Mouse (Mus musculus): ENCODE measurements around the gene Catsper3. TPM values are rescaled to one million over a fixed set of nuclear protein-coding genes. Genes with fewer than 3 reads are reported as not detected.

Catsper3 gene
- polyA plus RNA-seq, 1 experiment from 2014 or later: not detected

GRCm38 (mm10) chr13:55813490-55814016 lies 29.2 kb downstream of the Catsper3 start:
- Histone ChIP-seq H3K4me3 (ENCODE audit: low read depth, low read length) (no peak overlapping the region), H3K27me3 (ENCODE audit: control insufficient read depth, insufficient read depth, low read length) (no peaks in the 10 kb centered on the region), H3K9me3 (replicated peaks; ENCODE audit: control insufficient read depth, low read length) (no peaks in the 10 kb centered on the region), H3K9ac (replicated peaks; ENCODE audit: low read length) (no peak overlapping the region), H3K27ac (replicated peaks; ENCODE audit: low read depth, low read length) (no peak overlapping the region), H3K36me3 (replicated peaks; ENCODE audit: control insufficient read depth, insufficient read depth, low read depth, low read length) (no peaks in the 10 kb centered on the region), H3K4me1 (ENCODE audit: control insufficient read depth, insufficient read depth, low read length) (no peaks in the 10 kb centered on the region), H3K4me2 (ENCODE audit: low read depth, low read length) (no peak overlapping the region)
- ATAC-seq (replicated peaks; ENCODE audit: insufficient number of reproducible peaks, low FRiP score, low TSS enrichment, low read depth): no peak
- 51% methylated on average over 5 of the region's 5 CpGs for WGBS
- DNase-seq (ENCODE audit: low spot score): no peak

DNA sequence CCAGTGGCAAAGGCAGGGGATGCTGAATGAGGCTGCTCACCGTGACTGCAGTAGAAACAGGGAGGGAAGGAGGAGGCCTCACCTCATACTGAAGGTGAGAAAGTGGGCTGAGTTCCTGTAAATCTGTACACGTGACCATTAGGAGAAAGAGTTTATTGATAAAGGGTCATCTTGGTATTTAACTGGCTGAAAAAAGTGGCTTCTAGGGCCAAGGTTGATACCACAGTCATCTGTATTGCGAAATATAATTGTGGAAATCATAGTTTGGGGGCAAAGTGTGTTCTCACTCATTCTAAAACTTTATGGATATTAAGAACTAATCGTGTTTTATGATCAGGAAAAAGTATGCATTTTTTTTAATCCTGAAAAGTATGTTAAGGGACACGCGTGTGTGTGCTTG lies 30.5 kb downstream of the Catsper3 start:
- 82% methylated on average over 6 of the region's 6 CpGs for WGBS
- no peak overlapping the region for H3K4me2 ChIP-seq (ENCODE audit: low read depth, low read length)

DNA sequence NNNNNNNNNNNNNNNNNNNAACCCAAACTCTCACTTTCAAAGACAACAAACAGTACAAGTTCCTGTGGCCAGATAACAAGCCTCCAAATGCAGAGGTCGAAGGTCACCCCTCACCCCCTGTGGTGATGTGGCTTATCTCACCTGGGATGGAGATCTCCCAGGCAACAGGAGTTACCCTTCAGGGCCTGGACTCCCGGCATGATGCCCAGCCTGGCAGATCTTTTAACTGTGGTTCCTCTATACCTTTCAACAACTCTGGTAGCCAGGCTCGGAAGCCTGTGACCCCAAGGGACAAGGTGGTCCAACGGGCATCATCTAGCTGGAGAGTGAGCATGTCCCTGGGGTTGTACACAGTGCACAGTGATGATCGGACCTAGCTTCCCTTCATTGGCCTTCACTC lies 38.1 kb downstream of the Catsper3 start:
- Histone ChIP-seq H3K9ac (replicated peaks; ENCODE audit: low read length) (no peak overlapping the region), H3K4me3 (ENCODE audit: low read depth, low read length) (no peak overlapping the region), H3K27me3 (ENCODE audit: control insufficient read depth, insufficient read depth, low read length) (peaks cover 20% of the 10 kb centered on the region), H3K9me3 (replicated peaks; ENCODE audit: control insufficient read depth, low read length) (no peaks in the 10 kb centered on the region), H3K27ac (replicated peaks; ENCODE audit: low read depth, low read length) (no peak overlapping the region), H3K36me3 (replicated peaks; ENCODE audit: control insufficient read depth, insufficient read depth, low read depth, low read length) (no peaks in the 10 kb centered on the region), H3K4me1 (ENCODE audit: control insufficient read depth, insufficient read depth, low read length) (no peaks in the 10 kb centered on the region), H3K4me2 (ENCODE audit: low read depth, low read length) (no peak overlapping the region)
- 54% methylated on average over 5 of the region's 5 CpGs for WGBS
- DNase-seq (ENCODE audit: low spot score) (no peak), ATAC-seq (replicated peaks; ENCODE audit: insufficient number of reproducible peaks, low FRiP score, low TSS enrichment, low read depth) (no peak)

More for the DNA sequence above, 30.5 kb downstream of the Catsper3 start:
- Histone ChIP-seq H3K9me3 (replicated peaks; ENCODE audit: control insufficient read depth, low read length) (no peaks in the 10 kb centered on the region), H3K9ac (replicated peaks; ENCODE audit: low read length) (no peak overlapping the region), H3K36me3 (replicated peaks; ENCODE audit: control insufficient read depth, insufficient read depth, low read depth, low read length) (no peaks in the 10 kb centered on the region), H3K4me3 (ENCODE audit: low read depth, low read length) (no peak overlapping the region), H3K27ac (replicated peaks; ENCODE audit: low read depth, low read length) (no peak overlapping the region), H3K27me3 (ENCODE audit: control insufficient read depth, insufficient read depth, low read length) (no peaks in the 10 kb centered on the region), H3K4me1 (ENCODE audit: control insufficient read depth, insufficient read depth, low read length) (no peaks in the 10 kb centered on the region)
- ATAC-seq (replicated peaks; ENCODE audit: insufficient number of reproducible peaks, low FRiP score, low TSS enrichment, low read depth) (no peak), DNase-seq (ENCODE audit: low spot score) (no peak)

DNA sequence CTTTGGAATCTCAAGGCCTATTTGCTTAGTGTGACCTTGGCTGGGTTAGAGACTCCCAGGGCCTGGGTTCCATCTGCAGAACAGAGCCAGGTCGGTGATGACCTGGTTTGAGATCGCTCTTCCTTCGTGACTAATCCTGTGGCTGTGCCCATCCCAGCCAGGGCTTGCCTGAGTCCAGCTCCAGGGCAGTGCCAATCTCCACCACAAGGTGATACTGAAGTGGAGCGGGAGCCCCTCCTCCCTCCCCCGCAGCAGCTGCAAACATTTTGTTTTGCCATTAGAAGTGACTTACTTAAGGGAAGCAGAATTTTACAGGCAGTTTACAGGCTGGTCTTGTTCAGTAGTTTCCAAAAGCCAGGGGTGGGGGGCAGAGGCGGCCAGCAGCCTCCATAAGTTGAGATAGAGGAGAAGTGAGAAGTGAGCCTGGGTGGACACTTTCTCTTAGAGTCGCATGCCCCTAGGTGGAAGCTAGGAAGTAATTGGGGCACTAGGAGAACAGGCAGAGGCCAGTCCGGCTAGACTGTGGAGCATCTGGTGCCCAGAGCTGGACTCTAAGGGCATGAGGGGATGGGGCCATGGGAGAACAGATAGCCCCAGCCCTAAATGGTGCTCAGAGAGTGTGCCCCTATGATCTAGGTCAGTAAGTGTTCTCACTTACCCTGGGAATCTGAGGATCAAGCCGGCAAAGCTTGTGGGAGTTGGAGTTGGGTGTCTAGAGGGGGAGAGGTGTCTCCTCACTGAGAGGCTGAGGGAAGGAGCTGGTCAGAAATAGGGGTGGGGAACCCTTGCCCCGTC lies 40.0 kb downstream of the Catsper3 start:
- no peak for ATAC-seq (replicated peaks; ENCODE audit: insufficient number of reproducible peaks, low FRiP score, low TSS enrichment, low read depth)
- no peaks in the 10 kb centered on the region for H3K9me3 ChIP-seq (replicated peaks; ENCODE audit: control insufficient read depth, low read length)
- H3K9ac ChIP-seq (replicated peaks; ENCODE audit: low read length): peak overlapping the region; percentile 61
- H3K4me1 ChIP-seq (ENCODE audit: control insufficient read depth, insufficient read depth, low read length): no peaks in the 10 kb centered on the region
- 9% methylated on average over 10 of the region's 10 CpGs for WGBS
- no peak overlapping the region; the same call in 1 of the 2 replicates for H3K4me3 ChIP-seq (ENCODE audit: low read depth, low read length)
- H3K27ac ChIP-seq (replicated peaks; ENCODE audit: low read depth, low read length): no peak overlapping the region
- peak; percentile 39 for DNase-seq (ENCODE audit: low spot score)
- H3K27me3 ChIP-seq (ENCODE audit: control insufficient read depth, insufficient read depth, low read length): peaks cover 27% of the 10 kb centered on the region
- H3K36me3 ChIP-seq (replicated peaks; ENCODE audit: control insufficient read depth, insufficient read depth, low read depth, low read length): no peaks in the 10 kb centered on the region
- H3K4me2 ChIP-seq (ENCODE audit: low read depth, low read length): peak overlapping the region; percentile 32

GRCm38 (mm10) chr13:55825245-55825681 lies 40.9 kb downstream of the Catsper3 start:
- WGBS: 2% methylated on average over 31 of the region's 32 CpGs
- Histone ChIP-seq H3K4me2 (ENCODE audit: low read depth, low read length) (peak overlapping the region; percentile 32), H3K27ac (replicated peaks; ENCODE audit: low read depth, low read length) (peak overlapping the region; percentile 47; the same call in 1 of the 2 replicates), H3K9me3 (replicated peaks; ENCODE audit: control insufficient read depth, low read length) (no peaks in the 10 kb centered on the region), H3K27me3 (ENCODE audit: control insufficient read depth, insufficient read depth, low read length) (peaks cover 33% of the 10 kb centered on the region), H3K4me1 (ENCODE audit: control insufficient read depth, insufficient read depth, low read length) (no peaks in the 10 kb centered on the region), H3K36me3 (replicated peaks; ENCODE audit: control insufficient read depth, insufficient read depth, low read depth, low read length) (no peaks in the 10 kb centered on the region), H3K4me3 (ENCODE audit: low read depth, low read length) (peak overlapping the region; percentile 30), H3K9ac (replicated peaks; ENCODE audit: low read length) (peak overlapping the region; percentile 61)
- ATAC-seq (replicated peaks; ENCODE audit: insufficient number of reproducible peaks, low FRiP score, low TSS enrichment, low read depth) (0 out of 2 replicates have a peak, but pooled peaks have one; percentile 30), DNase-seq (ENCODE audit: low spot score) (peak; percentile 39)

DNA sequence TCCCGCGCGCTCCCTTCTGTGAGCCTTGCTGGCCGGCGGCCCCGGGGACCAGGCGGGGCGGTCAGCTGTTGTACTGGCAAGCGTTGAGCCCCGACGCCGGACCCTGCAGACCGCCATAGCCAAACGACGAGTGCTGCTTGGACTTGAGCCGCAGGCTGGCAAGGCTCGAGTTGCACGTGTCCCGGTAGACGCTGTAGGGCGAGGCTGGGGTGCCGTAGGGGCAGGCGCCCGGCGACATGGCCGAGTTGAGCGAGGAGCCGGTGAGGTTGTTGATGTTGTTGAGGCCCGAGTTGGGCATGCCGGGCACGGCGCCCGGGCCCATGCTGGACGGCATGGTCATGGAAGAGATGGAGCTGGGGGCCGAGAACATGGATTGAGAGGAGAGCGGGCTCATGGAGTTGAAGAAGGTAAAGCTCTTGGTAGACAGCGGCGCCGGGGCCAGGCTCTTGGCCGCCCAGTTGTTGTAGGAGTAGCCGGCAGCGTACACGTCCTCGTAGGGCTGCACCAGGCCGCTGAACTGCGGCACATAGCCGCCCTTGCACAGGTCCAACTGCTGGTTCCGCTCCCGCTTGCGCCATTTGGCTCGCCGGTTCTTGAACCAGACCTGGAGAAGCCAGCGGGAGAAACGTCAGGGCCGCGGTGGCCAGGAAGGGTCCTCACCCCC lies 41.8 kb downstream of the Catsper3 start:
- peak overlapping the region; percentile 61 for H3K9ac ChIP-seq (replicated peaks; ENCODE audit: low read length)
- no peaks in the 10 kb centered on the region for H3K9me3 ChIP-seq (replicated peaks; ENCODE audit: control insufficient read depth, low read length)
- no peaks in the 10 kb centered on the region for H3K36me3 ChIP-seq (replicated peaks; ENCODE audit: control insufficient read depth, insufficient read depth, low read depth, low read length)
- peak overlapping the region; percentile 30 for H3K4me3 ChIP-seq (ENCODE audit: low read depth, low read length)
- ATAC-seq (replicated peaks; ENCODE audit: insufficient number of reproducible peaks, low FRiP score, low TSS enrichment, low read depth) (no peak), DNase-seq (ENCODE audit: low spot score) (no peak)
- H3K4me2 ChIP-seq (ENCODE audit: low read depth, low read length): peak overlapping the region; percentile 32
- H3K27me3 ChIP-seq (ENCODE audit: control insufficient read depth, insufficient read depth, low read length): peaks cover 39% of the 10 kb centered on the region
- 0 out of 2 replicates have a peak overlapping the region, but pooled peaks have one; percentile 35 for H3K27ac ChIP-seq (replicated peaks; ENCODE audit: low read depth, low read length)
- 1% methylated on average over 56 of the region's 56 CpGs for WGBS
- peaks cover 4% of the 10 kb centered on the region for H3K4me1 ChIP-seq (ENCODE audit: control insufficient read depth, insufficient read depth, low read length)

DNA sequence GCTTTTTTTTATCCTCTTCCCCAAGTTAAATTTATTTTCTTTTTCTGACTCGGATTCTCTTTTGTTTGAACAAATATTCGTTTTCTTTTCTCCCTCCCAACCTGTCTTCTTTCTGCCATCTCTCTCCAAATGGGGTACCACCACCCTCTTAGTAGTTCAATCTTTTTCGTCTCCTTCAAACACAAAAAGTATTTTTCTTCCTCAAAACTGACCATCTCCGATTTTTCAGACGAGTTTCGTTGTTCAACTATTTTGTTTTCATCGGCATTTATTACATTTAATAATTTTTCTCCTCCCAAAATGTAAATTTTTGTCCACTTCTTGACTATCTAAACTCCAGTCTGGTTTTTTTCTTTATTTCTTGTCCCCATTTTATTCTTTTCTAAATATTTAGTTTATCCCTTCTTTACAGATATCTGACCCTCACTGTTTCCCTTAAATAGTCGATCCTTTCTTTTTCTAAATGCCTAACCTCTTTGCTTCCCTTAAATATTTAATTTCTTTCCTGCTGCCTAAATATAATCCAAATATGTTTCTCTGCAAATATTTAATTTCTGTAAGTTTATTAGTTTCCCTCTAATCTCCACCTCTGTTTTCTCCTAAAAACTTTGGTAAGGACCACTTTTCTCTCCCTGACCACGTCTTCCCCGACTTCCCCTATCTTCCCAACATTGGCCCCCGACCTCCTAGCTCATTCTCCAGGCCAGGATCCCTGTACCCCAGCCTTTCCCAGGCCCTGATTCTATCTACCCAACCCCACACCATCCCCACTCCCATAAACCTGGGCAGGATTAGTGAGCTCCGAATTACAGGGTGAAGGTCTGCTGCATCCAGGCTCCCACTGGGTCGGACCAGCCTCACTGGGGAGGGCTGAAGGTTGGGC lies 42.7 kb downstream of the Catsper3 start:
- H3K27ac ChIP-seq (replicated peaks; ENCODE audit: low read depth, low read length): no peak overlapping the region
- H3K27me3 ChIP-seq (ENCODE audit: control insufficient read depth, insufficient read depth, low read length): peaks cover 44% of the 10 kb centered on the region
- H3K4me2 ChIP-seq (ENCODE audit: low read depth, low read length): peak overlapping the region; percentile 38
- no peaks in the 10 kb centered on the region for H3K9me3 ChIP-seq (replicated peaks; ENCODE audit: control insufficient read depth, low read length)
- peak overlapping the region; percentile 34 for H3K4me3 ChIP-seq (ENCODE audit: low read depth, low read length)
- no peaks in the 10 kb centered on the region for H3K36me3 ChIP-seq (replicated peaks; ENCODE audit: control insufficient read depth, insufficient read depth, low read depth, low read length)
- ATAC-seq (replicated peaks; ENCODE audit: insufficient number of reproducible peaks, low FRiP score, low TSS enrichment, low read depth): no peak
- no peak for DNase-seq (ENCODE audit: low spot score)
- WGBS: 5% methylated on average over 13 of the region's 13 CpGs
- H3K9ac ChIP-seq (replicated peaks; ENCODE audit: low read length): peak overlapping the region; percentile 66
- peaks cover 4% of the 10 kb centered on the region for H3K4me1 ChIP-seq (ENCODE audit: control insufficient read depth, insufficient read depth, low read length)

All from embryonic facial prominence, embryonic 11.5 days (tissue).